Mouse (Mus musculus): ENCODE measurements around the gene Gm20388.
A peak's percentile ranks its signal among the peaks of the same experiment; 100 is the strongest.

Gene Gm20388

GRCm38 (mm10) chr8:122720070-122720729 is 2809.6 kb downstream of the Gm20388 start:
- no peak for DNase-seq (ENCODE audit: low spot score in 2 of 2)

GRCm38 (mm10) chr8:122720811-122721640 is 2810.4 kb downstream of the Gm20388 start:
- DNase-seq (ENCODE audit: low spot score in 2 of 2): no peak

GRCm38 (mm10) chr8:122725187-122725586 is 2814.5 kb downstream of the Gm20388 start:
- DNase-seq (ENCODE audit: low spot score in 2 of 2): no peak

- no peak for DNase-seq (ENCODE audit: low spot score in 2 of 2)
Observed at GRCm38 (mm10) chr8:122726789-122727188, 2816.1 kb downstream of the Gm20388 start.

- no peak for DNase-seq (ENCODE audit: low spot score in 2 of 2)
Observed at GRCm38 (mm10) chr8:122727412-122727811, 2816.8 kb downstream of the Gm20388 start.

GRCm38 (mm10) chr8:122728630-122729029 is 2818.0 kb downstream of the Gm20388 start:
- no peak for DNase-seq (ENCODE audit: low spot score in 2 of 2)

- DNase-seq (ENCODE audit: low spot score in 2 of 2): no peak
Observed at GRCm38 (mm10) chr8:122735110-122735509, 2824.5 kb downstream of the Gm20388 start.

- DNase-seq (ENCODE audit: low spot score in 2 of 2): no peak
Observed at GRCm38 (mm10) chr8:122735542-122736473, 2825.2 kb downstream of the Gm20388 start.

- DNase-seq (ENCODE audit: low spot score in 2 of 2): no peak
Observed at GRCm38 (mm10) chr8:122736623-122737022, 2826.0 kb downstream of the Gm20388 start.

- DNase-seq (ENCODE audit: low spot score in 2 of 2): no peak
Observed at GRCm38 (mm10) chr8:122737071-122737470, 2826.4 kb downstream of the Gm20388 start.

GRCm38 (mm10) chr8:122737886-122738285 is 2827.2 kb downstream of the Gm20388 start:
- DNase-seq (ENCODE audit: low spot score in 2 of 2): no peak

- no peak for DNase-seq (ENCODE audit: low spot score in 2 of 2)
Observed at GRCm38 (mm10) chr8:122739102-122739725, 2828.6 kb downstream of the Gm20388 start.

- DNase-seq (ENCODE audit: low spot score in 2 of 2): no peak
Observed at GRCm38 (mm10) chr8:122742471-122742870, 2831.8 kb downstream of the Gm20388 start.

- no peak for DNase-seq (ENCODE audit: low spot score in 2 of 2)
Observed at GRCm38 (mm10) chr8:122745022-122745749, 2834.5 kb downstream of the Gm20388 start.

- no peak for DNase-seq (ENCODE audit: low spot score in 2 of 2)
Observed at GRCm38 (mm10) chr8:122745750-122746275, 2835.2 kb downstream of the Gm20388 start.

- DNase-seq (ENCODE audit: low spot score in 2 of 2): no peak
Observed at GRCm38 (mm10) chr8:122746439-122746838, 2835.8 kb downstream of the Gm20388 start.

GRCm38 (mm10) chr8:122747825-122748224 is 2837.2 kb downstream of the Gm20388 start:
- no peak for DNase-seq (ENCODE audit: low spot score in 2 of 2)

GRCm38 (mm10) chr8:122749333-122749958 is 2838.8 kb downstream of the Gm20388 start:
- DNase-seq (ENCODE audit: low spot score in 2 of 2): no peak

- no peak for DNase-seq (ENCODE audit: low spot score in 2 of 2)
Observed at GRCm38 (mm10) chr8:122751342-122751741, 2840.7 kb downstream of the Gm20388 start.

GRCm38 (mm10) chr8:122752111-122752721 is 2841.6 kb downstream of the Gm20388 start:
- DNase-seq (ENCODE audit: low spot score in 2 of 2): peak in 1 of 2 experiments; percentile 54

Measured in frontal cortex, postnatal 25 days (tissue).